Mouse (Mus musculus) activated CD4-positive, CD25-positive, alpha-beta regulatory T cell (primary cell): Measurements from ENCODE around the gene Wscd1. TPM values are rescaled to one million over a fixed set of nuclear protein-coding genes. Genes with fewer than 3 reads are reported as not detected.

Source experiments
- polyA plus RNA-seq, 2 experiments: library from polyadenylated mRNA; unstranded; fragments of 100-300 nt; shearing (Covaris generic); gene quantifications; one replicate each; pipeline ENCODE4 v1.2.1; 2017

Wscd1 gene
- under 1 TPM in 1 of 2 experiments, not detected in 1; 0.38 TPM for polyA plus RNA-seq

GRCm38 (mm10) chr11:71749671-71750070, at the start of gene Wscd1:
Gene Wscd1, plus strand, starts transcription at chr11:71749920.

